Mouse (Mus musculus) heart, embryonic 11.5 days (tissue): ENCODE measurements around the gene Tnr. TPM values are rescaled to one million over a fixed set of nuclear protein-coding genes. Genes with fewer than 3 reads are reported as not detected.

ENCODE experiments used
- ATAC-seq: fragments of 200-750 bp; cut with Nextera tagmentation; replicated peaks from 2 replicates; pipeline ENCODE4 v1.8.0; 2017; ENCODE audit warnings: moderate library complexity; ENCODE audit not compliant: insufficient number of reproducible peaks, low FRiP score, low TSS enrichment
- H3K27ac ChIP-seq: fragments of 300-500 bp; sonication (generic); 2 replicates; pipeline ENCODE4 v1.5.1; 2014; ENCODE audit warnings: mild to moderate bottlenecking, low read depth, low read length
- H3K27me3 ChIP-seq: fragments of 300-500 bp; sonication (generic); 2 replicates; pipeline ENCODE4 v1.6.1; 2014; ENCODE audit warnings: mild to moderate bottlenecking, low read length, mixed read lengths; ENCODE audit not compliant: control insufficient read depth, insufficient read depth
- H3K36me3 ChIP-seq: fragments of 300-500 bp; sonication (generic); 2 replicates; pipeline ENCODE4 v1.6.1; 2014; ENCODE audit warnings: mild to moderate bottlenecking, low read length, moderate library complexity, mixed read lengths; ENCODE audit not compliant: control insufficient read depth, insufficient read depth
- H3K4me1 ChIP-seq: fragments of 300-500 bp; sonication (generic); 2 replicates; pipeline ENCODE4 v1.6.1; 2014; ENCODE audit warnings: low read length; ENCODE audit not compliant: control insufficient read depth, insufficient read depth
- H3K4me2 ChIP-seq: fragments of 300-500 bp; sonication (generic); 2 replicates; pipeline ENCODE4 v1.6.1; 2014; ENCODE audit warnings: mild to moderate bottlenecking, moderate library complexity
- H3K4me3 ChIP-seq: fragments of 300-500 bp; sonication (generic); 2 replicates; pipeline ENCODE4 v1.5.1; 2014; ENCODE audit warnings: low read depth, low read length
- H3K9ac ChIP-seq: fragments of 300-500 bp; sonication (generic); 2 replicates; pipeline ENCODE4 v1.6.1; 2014; ENCODE audit warnings: mild to moderate bottlenecking, low read depth, low read length, moderate library complexity
- H3K9me3 ChIP-seq: fragments of 300-500 bp; sonication (generic); replicated peaks from 2 replicates; pipeline ENCODE4 v1.6.1; 2016; ENCODE audit warnings: low read length; ENCODE audit not compliant: control insufficient read depth
- WGBS: fragments of 180-500 bp; shearing (Covaris S2); extraction: QIAGEN DNeasy Blood & Tissue Kit; methylation state at CpG from one replicate; pipeline ENCODE4 v1.1.7; 2014; ENCODE audit not compliant: insufficient replicate concordance; 5-methylcytosine and 5-hydroxymethylcytosine counted together
- polyA plus RNA-seq: library from polyadenylated mRNA; unstranded; fragments of >200 nt; fragmentation: Nextera tagmentation; extraction: Ambion mirVana; gene quantifications from 2 replicates; pipeline ENCODE4 v1.2.1, GENCODE M21; 2014

Gene Tnr
- polyA plus RNA-seq, 1 experiment from 2014 or later, result 0.33 TPM

DNA sequence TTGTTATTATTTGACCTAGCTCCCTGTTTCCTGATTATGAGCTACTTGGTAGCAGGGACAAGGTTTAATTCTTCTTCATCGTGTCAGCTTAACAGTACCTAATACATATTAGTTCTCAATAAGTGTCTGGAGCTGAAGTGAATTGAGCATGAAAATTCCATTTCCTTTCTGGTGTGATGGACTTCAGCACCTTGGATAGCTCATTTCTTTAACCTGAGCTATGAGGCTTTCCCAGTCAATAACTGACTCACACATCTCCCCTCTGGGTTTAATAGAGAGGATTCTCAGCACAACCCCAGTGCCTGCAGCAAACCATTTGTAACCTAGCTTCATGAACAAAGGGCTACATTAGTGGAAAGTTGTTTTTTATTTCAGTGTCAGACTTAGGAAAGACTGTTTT lies 97.8 kb downstream of the Tnr start:
- ATAC-seq, result no peak
- WGBS, result 37% methylated on average over 1 of the region's 1 CpGs
- H3K27ac ChIP-seq, result no peak overlapping the region
- H3K27me3 ChIP-seq, result no peaks in the 10 kb centered on the region
- no peak overlapping the region for H3K9ac ChIP-seq
- H3K4me1 ChIP-seq, result no peaks in the 10 kb centered on the region
- no peaks in the 10 kb centered on the region for H3K9me3 ChIP-seq
- H3K4me3 ChIP-seq, result no peak overlapping the region
- H3K36me3 ChIP-seq, result no peaks in the 10 kb centered on the region
- no peak overlapping the region for H3K4me2 ChIP-seq

DNA sequence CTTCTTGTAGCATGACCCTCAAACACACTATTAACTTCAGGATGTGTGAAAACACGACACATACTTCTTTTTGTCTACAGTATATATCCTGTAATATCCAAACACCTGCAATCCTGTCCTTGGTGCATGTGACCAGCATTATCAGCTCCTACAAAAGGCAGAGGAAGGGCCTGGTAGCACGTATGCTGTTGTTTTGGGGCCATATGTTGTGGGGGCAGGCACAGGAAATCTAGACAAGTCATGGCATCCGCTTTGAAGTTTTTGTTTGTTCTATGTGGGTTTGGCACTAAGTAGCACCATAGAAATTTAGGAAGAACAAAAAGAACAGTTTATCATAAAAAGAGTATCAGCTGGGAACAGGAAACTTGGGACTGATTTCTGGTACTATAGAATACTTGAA lies 105.5 kb downstream of the Tnr start:
- Histone ChIP-seq H3K27me3 (no peaks in the 10 kb centered on the region), H3K27ac (no peak overlapping the region), H3K36me3 (no peaks in the 10 kb centered on the region), H3K9ac (no peak overlapping the region), H3K4me3 (no peak overlapping the region), H3K4me1 (no peaks in the 10 kb centered on the region), H3K4me2 (no peak overlapping the region), H3K9me3 (no peaks in the 10 kb centered on the region)
- WGBS, result 67% methylated on average over 3 of the region's 3 CpGs
- no peak for ATAC-seq

DNA sequence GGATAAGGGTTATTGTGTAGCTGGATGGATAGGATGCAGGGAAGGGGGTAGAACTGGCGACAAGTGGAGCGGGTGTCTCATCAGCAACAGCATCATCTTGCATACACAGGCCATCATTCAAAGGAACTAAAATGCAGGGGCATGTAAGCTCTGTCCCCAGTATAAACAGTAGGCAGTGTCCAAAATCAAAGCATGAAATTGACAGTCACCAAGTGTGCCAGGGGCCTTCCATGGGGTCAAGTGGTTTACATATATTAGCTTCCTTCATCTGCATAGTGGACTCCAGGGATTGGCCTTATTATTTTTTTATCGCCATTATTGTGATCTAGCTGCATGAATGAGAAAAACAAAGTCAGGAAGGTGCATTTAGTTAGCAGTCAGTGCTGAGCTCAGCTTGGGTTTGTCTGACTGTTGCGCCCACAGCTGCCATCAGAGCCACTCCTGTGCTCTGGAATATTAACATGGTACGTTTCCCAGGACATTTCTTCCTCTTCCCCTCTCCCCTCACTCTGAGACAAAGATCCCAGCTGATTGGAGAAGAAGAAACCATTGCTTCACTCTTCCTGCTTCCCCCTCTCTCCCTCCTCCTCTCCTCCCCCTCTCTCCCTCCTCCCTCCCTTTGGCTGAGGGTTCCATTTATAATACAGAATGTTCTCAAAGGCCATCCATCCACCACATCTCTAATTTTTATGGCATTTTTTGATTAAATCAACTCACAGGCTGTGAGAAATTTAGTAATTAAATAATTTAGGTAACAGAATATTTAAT lies 106.4 kb downstream of the Tnr start:
- Histone ChIP-seq H3K4me3 (no peak overlapping the region), H3K9me3 (no peaks in the 10 kb centered on the region), H3K36me3 (no peaks in the 10 kb centered on the region), H3K4me2 (no peak overlapping the region), H3K4me1 (no peaks in the 10 kb centered on the region), H3K27me3 (no peaks in the 10 kb centered on the region), H3K9ac (no peak overlapping the region), H3K27ac (no peak overlapping the region)
- 77% methylated on average over 5 of the region's 5 CpGs for WGBS
- ATAC-seq, result no peak

DNA sequence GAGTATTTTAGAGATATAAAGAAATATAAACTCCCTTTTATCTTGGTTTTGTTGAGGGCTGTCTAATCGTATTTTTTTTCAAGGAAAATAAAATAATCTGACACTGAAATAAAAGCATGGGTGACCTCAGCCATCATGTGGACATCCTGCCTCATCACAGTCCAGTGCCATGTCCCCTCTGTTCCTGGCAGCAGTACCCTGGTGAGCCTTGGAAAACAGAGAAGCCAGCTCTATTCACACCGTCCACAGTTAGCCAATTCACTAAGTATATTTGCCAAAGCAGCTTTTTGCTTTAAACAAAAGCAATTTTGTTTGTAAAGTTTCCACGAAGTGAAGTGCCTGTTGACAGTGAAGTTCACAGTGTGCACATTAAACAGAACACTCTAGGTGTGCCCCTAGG lies 109.0 kb downstream of the Tnr start:
- Histone ChIP-seq H3K27me3 (no peaks in the 10 kb centered on the region), H3K36me3 (no peaks in the 10 kb centered on the region), H3K4me1 (no peaks in the 10 kb centered on the region), H3K9me3 (no peaks in the 10 kb centered on the region), H3K4me2 (no peak overlapping the region), H3K27ac (no peak overlapping the region), H3K9ac (no peak overlapping the region), H3K4me3 (no peak overlapping the region)
- no peak for ATAC-seq
- WGBS, result 63% methylated on average over 3 of the region's 3 CpGs

DNA sequence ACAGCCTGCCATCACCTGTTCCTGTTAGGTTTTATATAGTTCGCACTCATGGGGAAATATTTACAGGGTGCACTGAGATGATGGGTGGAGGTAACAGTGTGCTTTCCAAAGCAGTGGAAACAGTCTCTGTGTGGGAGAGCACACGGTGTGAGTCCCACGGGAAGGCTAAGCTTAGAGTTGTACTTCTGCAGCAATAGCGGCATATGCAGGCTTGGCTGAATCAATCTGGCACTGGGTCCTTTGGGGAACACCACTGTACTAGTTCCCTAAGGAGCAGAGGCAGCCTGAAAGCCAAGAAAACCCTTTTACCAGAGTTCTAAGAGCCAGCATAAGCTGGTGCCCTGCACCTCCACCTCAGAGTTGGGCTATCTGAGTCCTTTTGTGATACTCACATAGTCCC lies 115.8 kb downstream of the Tnr start:
- 82% methylated on average over 4 of the region's 4 CpGs for WGBS
- Histone ChIP-seq H3K9ac (no peak overlapping the region), H3K4me3 (no peak overlapping the region), H3K27ac (no peak overlapping the region), H3K9me3 (no peaks in the 10 kb centered on the region), H3K4me1 (no peaks in the 10 kb centered on the region), H3K27me3 (no peaks in the 10 kb centered on the region), H3K4me2 (no peak overlapping the region), H3K36me3 (no peaks in the 10 kb centered on the region)
- ATAC-seq, result no peak

DNA sequence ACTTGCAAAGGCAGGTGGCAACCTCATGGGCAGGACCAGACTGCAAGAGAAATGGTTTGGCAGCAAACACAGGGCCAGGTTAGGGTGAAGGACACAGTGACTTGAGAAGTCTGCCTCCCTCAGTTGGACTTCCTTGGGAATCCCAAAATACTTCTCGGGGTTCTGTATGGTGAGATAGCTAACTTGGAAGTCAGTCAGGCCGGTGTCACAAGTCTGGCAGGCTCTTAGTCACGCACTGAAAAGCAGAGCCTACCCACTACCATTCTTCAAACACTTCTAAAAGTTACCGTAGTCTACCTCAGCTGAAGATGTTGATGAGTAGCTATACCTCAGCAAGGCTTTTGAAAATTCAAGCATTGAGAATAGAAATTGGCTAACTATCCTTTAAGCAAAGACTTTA lies 122.2 kb downstream of the Tnr start:
- no peak overlapping the region for H3K9ac ChIP-seq
- no peaks in the 10 kb centered on the region for H3K27me3 ChIP-seq
- WGBS, result 76% methylated on average over 4 of the region's 4 CpGs
- H3K4me1 ChIP-seq, result no peaks in the 10 kb centered on the region
- no peak overlapping the region for H3K27ac ChIP-seq
- H3K9me3 ChIP-seq, result no peaks in the 10 kb centered on the region
- ATAC-seq, result no peak
- no peak overlapping the region for H3K4me3 ChIP-seq
- H3K36me3 ChIP-seq, result no peaks in the 10 kb centered on the region
- H3K4me2 ChIP-seq, result no peak overlapping the region

DNA sequence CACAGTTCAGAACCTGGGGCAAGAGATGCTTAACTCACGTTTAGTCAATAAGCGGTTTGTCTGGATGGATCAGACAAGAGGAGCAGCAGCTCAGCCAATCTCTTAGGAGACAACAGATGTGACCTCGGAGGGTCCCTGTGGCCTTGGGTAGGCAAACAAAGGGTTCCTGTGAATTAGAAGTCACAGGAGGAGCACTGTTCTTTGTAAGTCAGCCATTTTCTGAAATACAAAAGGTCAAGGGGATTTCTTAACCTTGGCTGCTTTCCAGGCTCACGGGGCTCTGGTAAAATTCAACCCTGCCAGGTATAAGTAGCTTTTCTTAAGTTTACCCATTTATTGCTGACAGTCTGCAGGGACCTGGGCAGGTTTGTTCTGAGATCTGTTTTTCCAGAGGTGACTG lies 126.9 kb downstream of the Tnr start:
- H3K4me3 ChIP-seq, result no peak overlapping the region
- H3K9ac ChIP-seq, result no peak overlapping the region
- no peaks in the 10 kb centered on the region for H3K9me3 ChIP-seq
- 56% methylated on average over 4 of the region's 4 CpGs for WGBS
- H3K4me2 ChIP-seq, result no peak overlapping the region
- H3K27ac ChIP-seq, result no peak overlapping the region
- no peak for ATAC-seq
- no peaks in the 10 kb centered on the region for H3K27me3 ChIP-seq
- H3K4me1 ChIP-seq, result no peaks in the 10 kb centered on the region
- H3K36me3 ChIP-seq, result no peaks in the 10 kb centered on the region

DNA sequence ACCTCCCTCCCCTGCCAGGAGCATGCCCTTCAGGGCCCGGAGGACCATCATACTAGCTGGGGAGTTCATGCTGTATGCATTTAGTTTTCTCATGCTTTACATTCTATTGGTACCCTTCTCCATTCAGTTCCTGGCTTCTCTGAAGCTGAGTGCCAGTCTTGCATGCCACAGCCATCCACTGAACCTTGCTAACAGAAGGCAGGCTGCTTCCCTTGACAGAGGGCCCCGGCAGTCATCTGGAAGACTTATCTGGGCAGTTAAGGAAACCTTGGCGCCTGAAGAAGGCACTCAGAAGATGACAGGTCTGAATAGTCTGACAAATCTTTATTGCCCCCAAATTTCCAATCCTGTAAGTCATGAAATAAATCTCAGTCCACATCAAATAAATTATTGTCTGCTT lies 131.7 kb downstream of the Tnr start:
- Histone ChIP-seq H3K4me1 (0 out of 2 replicates have a peak, but pooled peaks cover 3% of the 10 kb centered on the region), H3K27ac (no peak overlapping the region), H3K9ac (no peak overlapping the region), H3K4me2 (no peak overlapping the region), H3K27me3 (no peaks in the 10 kb centered on the region), H3K36me3 (no peaks in the 10 kb centered on the region), H3K4me3 (no peak overlapping the region), H3K9me3 (no peaks in the 10 kb centered on the region)
- 62% methylated on average over 3 of the region's 3 CpGs for WGBS
- no peak for ATAC-seq

DNA sequence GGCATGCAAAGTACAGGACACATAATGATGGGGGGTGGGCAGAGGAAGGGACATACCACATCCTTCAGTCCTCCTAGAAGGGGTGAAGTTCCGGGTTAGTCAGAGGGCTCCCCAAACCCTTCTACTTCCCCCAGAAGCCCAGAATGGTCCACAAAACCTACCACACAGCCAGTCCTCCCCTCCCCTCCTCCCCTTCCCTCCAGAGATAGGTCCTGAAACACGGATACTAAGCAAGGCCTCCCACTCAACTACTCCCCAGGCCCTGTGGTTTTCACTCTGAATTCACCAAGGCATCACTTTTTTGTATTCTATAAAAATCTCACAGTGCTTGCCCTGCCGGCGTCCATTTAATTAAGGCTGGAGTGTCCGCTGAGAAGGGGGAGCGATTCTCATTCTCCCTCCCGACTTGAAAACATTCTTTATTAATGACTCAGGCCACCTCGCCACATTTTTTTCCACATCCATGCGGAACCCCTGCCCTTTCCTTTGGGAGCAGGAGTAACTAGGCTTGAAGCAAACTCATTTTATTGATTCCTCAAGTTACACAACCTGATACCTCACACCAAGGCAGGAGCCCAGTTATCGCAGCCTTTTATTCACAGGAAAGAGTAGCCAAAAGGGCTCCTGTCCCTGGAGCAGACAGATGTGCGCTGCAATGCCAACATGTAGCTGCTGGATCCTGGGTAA lies 134.4 kb downstream of the Tnr start:
- Histone ChIP-seq H3K9ac (no peak overlapping the region), H3K4me2 (no peak overlapping the region), H3K36me3 (no peaks in the 10 kb centered on the region), H3K27ac (no peak overlapping the region), H3K4me1 (0 out of 2 replicates have a peak, but pooled peaks cover 6% of the 10 kb centered on the region), H3K27me3 (no peaks in the 10 kb centered on the region), H3K9me3 (no peaks in the 10 kb centered on the region), H3K4me3 (no peak overlapping the region)
- no peak for ATAC-seq
- 58% methylated on average over 11 of the region's 11 CpGs for WGBS
